15 mouse cellular contexts compared by ENCODE assay signal in genomic region chr13:46616673-46617362, GRCm38 (mm10). TPM values are rescaled to one million over a fixed set of nuclear protein-coding genes. Genes with fewer than 3 reads are reported as not detected.
DNase-seq lines count a peak whose midpoint lies in the region; ATAC-seq lines count a peak whose summit lies in the region.
"Had no signal": no experiment of that assay in that cellular context is flagged by ENCODE, and none has a peak within 500 bp of the region (broad histone marks: within the 10 kb centered on the region; RNA-seq: fewer than 3 reads in every experiment).

No protein-coding gene starts in this region.

- WGBS in hindbrain, embryonic 10.5 days = 81% methylated on average over 19 of the region's 19 CpGs

- H3K36me3 ChIP-seq in hindbrain, embryonic 10.5 days = no peaks in the 10 kb centered on the region
- H3K36me3 ChIP-seq: embryonic facial prominence, embryonic 12.5 days; limb, embryonic 15.5 days; midbrain, embryonic 10.5 days had no signal

- H3K27ac ChIP-seq in hindbrain, embryonic 10.5 days = no peak overlapping the region
- H3K27ac ChIP-seq: embryonic facial prominence, embryonic 12.5 days; kidney, postnatal 0 days; limb, embryonic 15.5 days; midbrain, embryonic 10.5 days had no signal

- peaks cover 16% of the 10 kb centered on the region for H3K4me1 ChIP-seq in hindbrain, embryonic 10.5 days (replicated peaks)

- peak; percentile 83 for ATAC-seq in activated CD4-positive, CD25-positive, alpha-beta regulatory T cell, adult 4 months
- ATAC-seq in erythroblast, adult 5-6 weeks (replicated peaks; ENCODE audit: low FRiP score, poor library complexity, severe bottlenecking) = no peak
- ATAC-seq: forebrain, embryonic 16.5 days had no signal

- H3K27me3 ChIP-seq in hindbrain, embryonic 10.5 days (ENCODE audit: insufficient read depth, poor library complexity, severe bottlenecking) = no peaks in the 10 kb centered on the region
- H3K27me3 ChIP-seq: embryonic facial prominence, embryonic 12.5 days; limb, embryonic 15.5 days had no signal

- H3K9me3 ChIP-seq in hindbrain, embryonic 10.5 days = no peaks in the 10 kb centered on the region
- H3K9me3 ChIP-seq: embryonic facial prominence, embryonic 12.5 days; limb, embryonic 15.5 days; midbrain, embryonic 10.5 days had no signal

- H3K4me3 ChIP-seq in hindbrain, embryonic 10.5 days = no peak overlapping the region
- H3K4me3 ChIP-seq: embryonic facial prominence, embryonic 12.5 days; limb, embryonic 15.5 days; midbrain, embryonic 10.5 days had no signal

- peak; percentile 4 to 8 for DNase-seq in lung, adult 18-20 months
- no peak for DNase-seq in lung, postnatal 14 days
- DNase-seq in spleen, postnatal 10 days (ENCODE audit: low spot score in 2 of 2) = peak; percentile 22 to 82
- no peak for DNase-seq in embryo, embryonic 10 days (ENCODE audit: low spot score)
- DNase-seq in hindbrain, embryonic 10.5 days (ENCODE audit: low spot score) = no peak
- DNase-seq: adrenal gland, postnatal 10 days; cerebellum, adult 11 months; right cerebral cortex, adult 18-20 months had no signal

RNA-seq across cellular contexts. Expression of gene Fam8a1, which starts 52.5 kb away (rescaled TPM):
- polyA plus RNA-seq in activated CD4-positive, CD25-positive, alpha-beta regulatory T cell, adult 4 months (2017; shearing (Covaris generic)) = 1 to 10 TPM; 4.8 to 6.4 TPM
- 6.5 and 8.1 TPM in 2 replicates for polyA plus RNA-seq in hindbrain, embryonic 10.5 days (2016; fragmentation: Nextera tagmentation; extraction: Ambion mirVana)
- 9.2 and 10.2 TPM in 2 replicates for total RNA-seq in erythroblast, adult 5-6 weeks (2015; ENCODE audit: low replicate concordance)
- total RNA-seq in erythroblast, adult 5-6 weeks (2017; ENCODE audit: low replicate concordance) = 8.9 TPM in 2 replicates

Comparison
In these comparisons a context has a peak if more than half of its experiments do, and no peak if none do; other contexts are left out.
1. DNase-seq: peak in lung, adult 18-20 months (2 of 2) and spleen, postnatal 10 days (2 of 2); none in lung, postnatal 14 days (single experiment), embryo, embryonic 10 days (single experiment) and hindbrain, embryonic 10.5 days (single experiment).